18 mouse cellular contexts compared by ENCODE assay signal in the genomic region with DNA sequence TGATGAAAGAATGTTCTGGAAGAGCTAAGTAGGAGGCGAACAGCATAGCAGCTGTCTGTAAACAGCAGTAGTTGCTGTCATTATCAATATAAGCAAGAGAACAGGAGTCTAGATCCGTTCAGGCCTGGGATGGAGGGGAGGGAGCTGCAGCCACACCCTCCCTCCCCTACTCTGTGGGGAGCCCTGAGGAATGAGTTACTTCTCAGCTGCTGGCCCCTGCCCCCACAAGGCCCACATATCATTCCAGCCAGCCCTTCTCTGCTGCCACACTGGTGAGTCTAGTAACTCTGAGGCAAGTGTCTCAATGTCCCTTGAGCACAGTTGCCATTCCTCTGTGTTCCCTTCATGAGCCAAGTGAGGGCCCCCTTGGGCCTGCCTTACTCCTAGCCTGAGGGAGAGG. TPM values are rescaled to one million over a fixed set of nuclear protein-coding genes. Genes with fewer than 3 reads are reported as not detected.
DNase-seq lines count a peak whose midpoint lies in the region; ATAC-seq lines count a peak whose summit lies in the region.
"Had no signal": no experiment of that assay in that cellular context is flagged by ENCODE, and none has a peak within 500 bp of the region (broad histone marks: within the 10 kb centered on the region; RNA-seq: fewer than 3 reads in every experiment).

No protein-coding gene starts in this region.

- H3K36me3 ChIP-seq in heart, embryonic 10.5 days, result no peaks in the 10 kb centered on the region
- H3K36me3 ChIP-seq in liver, embryonic 11.5 days (ENCODE audit: control insufficient read depth, insufficient read depth, low read length), result no peaks in the 10 kb centered on the region
- H3K36me3 ChIP-seq: embryonic facial prominence, embryonic 13.5 days; forebrain, embryonic 12.5 days; midbrain, embryonic 12.5 days had no signal

- no peak for DNase-seq in heart, embryonic 10.5 days (ENCODE audit: low spot score)
- no peak for DNase-seq in heart, adult 8-10 months (ENCODE audit: low spot score)
- DNase-seq in spleen, postnatal 10 days (ENCODE audit: low spot score in 2 of 2), result peak; percentile 35 to 47
- DNase-seq in spleen, adult 12 weeks (ENCODE audit: low spot score), result no peak
- no peak for DNase-seq in liver, embryonic 11.5 days (ENCODE audit: low spot score)
- no peak for DNase-seq in gastrocnemius, adult 8-10 months (ENCODE audit: low spot score in 2 of 2)
- DNase-seq: cerebellum, adult 11-12 months; heart, adult 2 months; kidney, adult 2 months; right cerebral cortex, postnatal 4 days; thymus, postnatal 36 days had no signal

- peak; percentile 87 for ATAC-seq in liver, embryonic 11.5 days (replicated peaks; ENCODE audit: low FRiP score)
- 0 out of 2 replicates have a peak, but pooled peaks have one; percentile 22 for ATAC-seq in monocyte, adult 5-6 weeks (replicated peaks; ENCODE audit: insufficient number of reproducible peaks, low FRiP score, low TSS enrichment, poor library complexity, severe bottlenecking)
- no peak for ATAC-seq in activated CD4-positive, CD25-positive, alpha-beta regulatory T cell, adult 4 months
- ATAC-seq: hindbrain, postnatal 0 days; lung, postnatal 0 days had no signal

- 0 out of 2 replicates have a peak, but pooled peaks cover 6% of the 10 kb centered on the region for H3K27me3 ChIP-seq in heart, embryonic 10.5 days (ENCODE audit: insufficient read depth, poor library complexity, severe bottlenecking)
- no peaks in the 10 kb centered on the region for H3K27me3 ChIP-seq in liver, embryonic 11.5 days (replicated peaks; ENCODE audit: control insufficient read depth, insufficient read depth, low read length)
- H3K27me3 ChIP-seq: embryonic facial prominence, embryonic 13.5 days; forebrain, embryonic 12.5 days; midbrain, embryonic 12.5 days had no signal

- peak overlapping the region; percentile 50 for H3K9ac ChIP-seq in liver, embryonic 11.5 days (ENCODE audit: low read depth, low read length)
- H3K9ac ChIP-seq: embryonic facial prominence, embryonic 13.5 days; forebrain, embryonic 12.5 days; midbrain, embryonic 12.5 days had no signal

- peak overlapping the region; percentile 52 for H3K27ac ChIP-seq in heart, embryonic 10.5 days
- peak overlapping the region; percentile 90 for H3K27ac ChIP-seq in liver, embryonic 11.5 days (ENCODE audit: low read depth, low read length)
- H3K27ac ChIP-seq: embryonic facial prominence, embryonic 13.5 days; heart, adult 2 months; hindbrain, postnatal 0 days; midbrain, embryonic 12.5 days had no signal

- H3K4me2 ChIP-seq in liver, embryonic 11.5 days, result peak overlapping the region; percentile 36
- H3K4me2 ChIP-seq: embryonic facial prominence, embryonic 13.5 days; forebrain, embryonic 12.5 days; midbrain, embryonic 12.5 days had no signal

- H3K4me1 ChIP-seq in heart, embryonic 10.5 days, result peaks cover 18% of the 10 kb centered on the region; the same call in 1 of the 2 replicates
- H3K4me1 ChIP-seq in liver, embryonic 11.5 days (replicated peaks; ENCODE audit: control insufficient read depth, insufficient read depth, low read length), result peaks cover 22% of the 10 kb centered on the region

- WGBS in heart, embryonic 10.5 days, result 61% methylated on average over 2 of the region's 2 CpGs
- WGBS in liver, embryonic 11.5 days, result 36% methylated on average over 2 of the region's 2 CpGs

- no peaks in the 10 kb centered on the region for H3K9me3 ChIP-seq in heart, embryonic 10.5 days
- peaks cover 3% of the 10 kb centered on the region for H3K9me3 ChIP-seq in liver, embryonic 11.5 days (ENCODE audit: control insufficient read depth, low read length)
- H3K9me3 ChIP-seq: midbrain, embryonic 12.5 days had no signal

- H3K4me3 ChIP-seq in heart, embryonic 10.5 days, result no peak overlapping the region
- H3K4me3 ChIP-seq in liver, embryonic 11.5 days (ENCODE audit: low read depth, low read length), result no peak overlapping the region
- H3K4me3 ChIP-seq: embryonic facial prominence, embryonic 13.5 days; forebrain, embryonic 12.5 days; heart, adult 2 months; midbrain, embryonic 12.5 days had no signal

RNA-seq across cellular contexts. Expression of gene Trim62, which starts 26.2 kb away (rescaled TPM):
- 4.1 and 6.5 TPM in 2 replicates for polyA plus RNA-seq in heart, embryonic 10.5 days (2016; fragmentation: Nextera tagmentation; extraction: Ambion mirVana)
- 1 to 10 TPM in 3 of 4 experiments, under 1 TPM in 1; 0.97 to 1.1 (median 1.0) TPM for total RNA-seq in heart, adult 8-10 months (2022)
- 3.0 and 4.3 TPM in 2 replicates for polyA plus RNA-seq in liver, embryonic 11.5 days (2014; fragmentation: Nextera tagmentation; extraction: Ambion mirVana)
- total RNA-seq in monocyte, adult 5-6 weeks (2017), result 0.75 to 3.5 TPM (median 0.95 TPM) in 3 replicates
- 1 to 10 TPM in 1 of 2 experiments, under 1 TPM in 1; 0.96 to 1.6 TPM for polyA plus RNA-seq in activated CD4-positive, CD25-positive, alpha-beta regulatory T cell, adult 4 months (2017; shearing (Covaris generic))
- total RNA-seq in gastrocnemius, adult 8-10 months (2022), result under 1 TPM; 0.36 to 0.67 (median 0.45) TPM

RNA-seq across cellular contexts. Expression of gene Zfp362, which starts 51.4 kb away (rescaled TPM):
- 20.7 and 35.9 TPM in 2 replicates for polyA plus RNA-seq in heart, embryonic 10.5 days (2016; fragmentation: Nextera tagmentation; extraction: Ambion mirVana)
- total RNA-seq in heart, adult 8-10 months (2022), result 10 to 100 TPM; 10.1 to 13.3 (median 12.3) TPM
- 23.1 and 25.3 TPM in 2 replicates for polyA plus RNA-seq in liver, embryonic 11.5 days (2014; fragmentation: Nextera tagmentation; extraction: Ambion mirVana)
- 3.6 to 8.3 TPM (median 5.7 TPM) in 3 replicates for total RNA-seq in monocyte, adult 5-6 weeks (2017)
- polyA plus RNA-seq in activated CD4-positive, CD25-positive, alpha-beta regulatory T cell, adult 4 months (2017; shearing (Covaris generic)), result 10 to 100 TPM in 1 of 2 experiments, 1 to 10 TPM in 1; 6.9 to 13.2 TPM
- 1 to 10 TPM; 7.9 to 9.0 (median 8.6) TPM for total RNA-seq in gastrocnemius, adult 8-10 months (2022)

Comparison
In these comparisons a context has a peak if more than half of its experiments do, and no peak if none do; other contexts are left out.
1. DNase-seq: peak in spleen, postnatal 10 days (2 of 2); none in heart, embryonic 10.5 days (single experiment), heart, adult 8-10 months (single experiment), spleen, adult 12 weeks (single experiment), liver, embryonic 11.5 days (single experiment) and gastrocnemius, adult 8-10 months (0 of 2).